Comparison of ENCODE assay signal across 8 mouse cellular contexts in genomic region chr3:95174011-95174592, GRCm38 (mm10). TPM values are rescaled to one million over a fixed set of nuclear protein-coding genes. Genes with fewer than 3 reads are reported as not detected.
DNase-seq lines count a peak whose midpoint lies in the region; ATAC-seq lines count a peak whose summit lies in the region.

No protein-coding gene starts in this region.

- WGBS in forebrain, embryonic 11.5 days = 1% methylated on average over 16 of the region's 16 CpGs
- 6% methylated on average over 16 of the region's 16 CpGs for WGBS in heart, embryonic 16.5 days
- WGBS in liver, embryonic 13.5 days (ENCODE audit: insufficient replicate concordance) = 1% methylated on average over 16 of the region's 16 CpGs
- WGBS in stomach, embryonic 16.5 days = 11% methylated on average over 16 of the region's 16 CpGs

- H3K27ac ChIP-seq in forebrain, embryonic 11.5 days (ENCODE audit: low read depth, low read length) = no peak overlapping the region
- H3K27ac ChIP-seq in heart, embryonic 16.5 days (ENCODE audit: low read length) = no peak overlapping the region
- no peak overlapping the region for H3K27ac ChIP-seq in liver, embryonic 13.5 days
- H3K27ac ChIP-seq in stomach, embryonic 16.5 days (ENCODE audit: low read length) = no peak overlapping the region

- no peaks in the 10 kb centered on the region for H3K9me3 ChIP-seq in forebrain, embryonic 11.5 days (ENCODE audit: control insufficient read depth, low read length)
- no peaks in the 10 kb centered on the region for H3K9me3 ChIP-seq in heart, embryonic 16.5 days (replicated peaks; ENCODE audit: control insufficient read depth, low read length)
- no peaks in the 10 kb centered on the region for H3K9me3 ChIP-seq in liver, embryonic 13.5 days (replicated peaks)
- no peaks in the 10 kb centered on the region for H3K9me3 ChIP-seq in stomach, embryonic 16.5 days (replicated peaks; ENCODE audit: control insufficient read depth, low read length)

- H3K9ac ChIP-seq in forebrain, embryonic 11.5 days (ENCODE audit: low read length) = no peak overlapping the region
- H3K9ac ChIP-seq in heart, embryonic 16.5 days (ENCODE audit: low read length) = no peak overlapping the region; the same call in 1 of the 2 replicates
- H3K9ac ChIP-seq in liver, embryonic 13.5 days = no peak overlapping the region
- H3K9ac ChIP-seq in stomach, embryonic 16.5 days (ENCODE audit: low read length) = no peak overlapping the region

- peaks cover 34% of the 10 kb centered on the region for H3K27me3 ChIP-seq in forebrain, embryonic 11.5 days (ENCODE audit: control insufficient read depth, insufficient read depth, low read length)
- peaks cover 38% of the 10 kb centered on the region for H3K27me3 ChIP-seq in heart, embryonic 16.5 days (ENCODE audit: control insufficient read depth, insufficient read depth, low read length)
- H3K27me3 ChIP-seq in liver, embryonic 13.5 days = peaks cover 79% of the 10 kb centered on the region
- H3K27me3 ChIP-seq in stomach, embryonic 16.5 days (ENCODE audit: control insufficient read depth, insufficient read depth, low read length) = peaks cover 18% of the 10 kb centered on the region

- ATAC-seq in CD4-positive, CD25-positive, alpha-beta regulatory T cell, adult 4 months = peak; percentile 92
- peak; percentile 55 for ATAC-seq in forebrain, embryonic 11.5 days (replicated peaks; ENCODE audit: low FRiP score)
- peak; percentile 46; the same call in 1 of the 2 replicates for ATAC-seq in heart, embryonic 16.5 days (replicated peaks; ENCODE audit: extremely low read depth, insufficient read depth, low FRiP score)
- peak; percentile 22; the same call in 1 of the 2 replicates for ATAC-seq in liver, embryonic 13.5 days (ENCODE audit: low read depth)
- peak; percentile 68; the same call in 1 of the 2 replicates for ATAC-seq in stomach, embryonic 16.5 days (ENCODE audit: insufficient read depth, low FRiP score)

- peaks cover 3% of the 10 kb centered on the region; the same call in 1 of the 2 replicates for H3K36me3 ChIP-seq in forebrain, embryonic 11.5 days (ENCODE audit: control insufficient read depth, insufficient read depth, low read length)
- no peaks in the 10 kb centered on the region for H3K36me3 ChIP-seq in heart, embryonic 16.5 days (ENCODE audit: control insufficient read depth, insufficient read depth)
- no peaks in the 10 kb centered on the region for H3K36me3 ChIP-seq in liver, embryonic 13.5 days
- peaks cover 10% of the 10 kb centered on the region; the same call in 1 of the 2 replicates for H3K36me3 ChIP-seq in stomach, embryonic 16.5 days (ENCODE audit: control insufficient read depth, insufficient read depth, low read length)

- DNase-seq in c-Kit-positive CD71-positive TER-119-negative erythroid progenitor cells, embryonic 14.5 days (ENCODE audit: low read depth) = peak; percentile 73
- DNase-seq in forebrain, embryonic 11.5 days (ENCODE audit: low spot score) = peak; percentile 92
- peak; percentile 90 for DNase-seq in kidney, postnatal 14 days
- peak; percentile 70 for DNase-seq in liver, embryonic 13.5 days
- peak; percentile 88 for DNase-seq in neural tube, embryonic 10.5 days (ENCODE audit: extremely low spot score, low spot score)

- no peak overlapping the region for H3K4me2 ChIP-seq in forebrain, embryonic 11.5 days (ENCODE audit: low read depth, low read length, severe bottlenecking)
- H3K4me2 ChIP-seq in heart, embryonic 16.5 days (ENCODE audit: low read depth, low read length) = peak overlapping the region; percentile 69
- H3K4me2 ChIP-seq in liver, embryonic 13.5 days = peak overlapping the region; percentile 59
- H3K4me2 ChIP-seq in stomach, embryonic 16.5 days (ENCODE audit: low read depth, low read length) = peak overlapping the region; percentile 56

- no peak overlapping the region for H3K4me3 ChIP-seq in forebrain, embryonic 11.5 days (ENCODE audit: low read depth, low read length)
- H3K4me3 ChIP-seq in heart, embryonic 16.5 days (ENCODE audit: low read length) = peak overlapping the region; percentile 51
- peak overlapping the region; percentile 40 for H3K4me3 ChIP-seq in liver, embryonic 13.5 days (replicated peaks)
- peak overlapping the region; percentile 32 for H3K4me3 ChIP-seq in stomach, embryonic 16.5 days (replicated peaks; ENCODE audit: low read length)

- H3K4me1 ChIP-seq in forebrain, embryonic 11.5 days (replicated peaks; ENCODE audit: control insufficient read depth, insufficient read depth, low read length) = peaks cover 7% of the 10 kb centered on the region
- H3K4me1 ChIP-seq in heart, embryonic 16.5 days (ENCODE audit: control insufficient read depth, insufficient read depth, low read length) = peaks cover 3% of the 10 kb centered on the region; the same call in 1 of the 2 replicates
- peaks cover 11% of the 10 kb centered on the region for H3K4me1 ChIP-seq in liver, embryonic 13.5 days (replicated peaks)
- peaks cover 13% of the 10 kb centered on the region; the same call in 1 of the 2 replicates for H3K4me1 ChIP-seq in stomach, embryonic 16.5 days (ENCODE audit: control insufficient read depth, insufficient read depth, low read length)

RNA-seq across cellular contexts. Expression of gene Sema6c, which starts 13.8 kb away (rescaled TPM):
- polyA plus RNA-seq in CD4-positive, CD25-positive, alpha-beta regulatory T cell, adult 4 months (2017; shearing (Covaris generic)) = under 1 TPM in 1 of 2 experiments, not detected in 1; 0.08 TPM
- polyA plus RNA-seq in forebrain, embryonic 11.5 days (2014; fragmentation: Nextera tagmentation; extraction: Ambion mirVana) = 17.6 and 19.9 TPM in 2 replicates
- polyA plus RNA-seq in heart, embryonic 16.5 days (2015; fragmentation: Nextera tagmentation; extraction: Ambion mirVana) = 1.5 and 2.7 TPM in 2 replicates
- polyA plus RNA-seq in liver, embryonic 13.5 days (2015; fragmentation: Nextera tagmentation; extraction: Ambion mirVana) = 0.35 and 0.36 TPM in 2 replicates
- 1.5 and 2.6 TPM in 2 replicates for polyA plus RNA-seq in stomach, embryonic 16.5 days (2015; fragmentation: Nextera tagmentation; extraction: Ambion mirVana)

RNA-seq across cellular contexts. Expression of gene Tnfaip8l2, which starts 31.9 kb away (rescaled TPM):
- polyA plus RNA-seq in CD4-positive, CD25-positive, alpha-beta regulatory T cell, adult 4 months (2017; shearing (Covaris generic)) = 100 to 1,000 TPM; 238 to 312 TPM
- 1.3 and 1.9 TPM in 2 replicates for polyA plus RNA-seq in forebrain, embryonic 11.5 days (2014; fragmentation: Nextera tagmentation; extraction: Ambion mirVana)
- 3.9 and 4.4 TPM in 2 replicates for polyA plus RNA-seq in heart, embryonic 16.5 days (2015; fragmentation: Nextera tagmentation; extraction: Ambion mirVana)
- 5.7 and 6.0 TPM in 2 replicates for polyA plus RNA-seq in liver, embryonic 13.5 days (2015; fragmentation: Nextera tagmentation; extraction: Ambion mirVana)
- 5.4 and 6.5 TPM in 2 replicates for polyA plus RNA-seq in stomach, embryonic 16.5 days (2015; fragmentation: Nextera tagmentation; extraction: Ambion mirVana)

RNA-seq across cellular contexts. Expression of gene Lysmd1, which starts 40.2 kb away (rescaled TPM):
- 10 to 100 TPM; 25.4 to 43.9 TPM for polyA plus RNA-seq in CD4-positive, CD25-positive, alpha-beta regulatory T cell, adult 4 months (2017; shearing (Covaris generic))
- polyA plus RNA-seq in forebrain, embryonic 11.5 days (2014; fragmentation: Nextera tagmentation; extraction: Ambion mirVana) = 11.7 and 12.4 TPM in 2 replicates
- polyA plus RNA-seq in heart, embryonic 16.5 days (2015; fragmentation: Nextera tagmentation; extraction: Ambion mirVana) = 9.7 and 11.3 TPM in 2 replicates
- polyA plus RNA-seq in liver, embryonic 13.5 days (2015; fragmentation: Nextera tagmentation; extraction: Ambion mirVana) = 7.3 and 7.5 TPM in 2 replicates
- 13.7 and 14.5 TPM in 2 replicates for polyA plus RNA-seq in stomach, embryonic 16.5 days (2015; fragmentation: Nextera tagmentation; extraction: Ambion mirVana)

RNA-seq across cellular contexts. Expression of gene Scnm1, which starts 40.3 kb away (rescaled TPM):
- polyA plus RNA-seq in CD4-positive, CD25-positive, alpha-beta regulatory T cell, adult 4 months (2017; shearing (Covaris generic)) = 100 to 1,000 TPM; 110 TPM
- 77.4 and 88.0 TPM in 2 replicates for polyA plus RNA-seq in forebrain, embryonic 11.5 days (2014; fragmentation: Nextera tagmentation; extraction: Ambion mirVana)
- 54.1 and 59.2 TPM in 2 replicates for polyA plus RNA-seq in heart, embryonic 16.5 days (2015; fragmentation: Nextera tagmentation; extraction: Ambion mirVana)
- 33.4 and 33.5 TPM in 2 replicates for polyA plus RNA-seq in liver, embryonic 13.5 days (2015; fragmentation: Nextera tagmentation; extraction: Ambion mirVana)
- 55.8 and 58.2 TPM in 2 replicates for polyA plus RNA-seq in stomach, embryonic 16.5 days (2015; fragmentation: Nextera tagmentation; extraction: Ambion mirVana)

RNA-seq across cellular contexts. Expression of gene Gabpb2, which starts 43.6 kb away (rescaled TPM):
- polyA plus RNA-seq in CD4-positive, CD25-positive, alpha-beta regulatory T cell, adult 4 months (2017; shearing (Covaris generic)) = 10 to 100 TPM; 31.0 to 37.1 TPM
- 8.9 and 10.8 TPM in 2 replicates for polyA plus RNA-seq in forebrain, embryonic 11.5 days (2014; fragmentation: Nextera tagmentation; extraction: Ambion mirVana)
- 6.3 and 6.6 TPM in 2 replicates for polyA plus RNA-seq in heart, embryonic 16.5 days (2015; fragmentation: Nextera tagmentation; extraction: Ambion mirVana)
- polyA plus RNA-seq in liver, embryonic 13.5 days (2015; fragmentation: Nextera tagmentation; extraction: Ambion mirVana) = 6.9 and 7.7 TPM in 2 replicates
- 10.9 and 11.5 TPM in 2 replicates for polyA plus RNA-seq in stomach, embryonic 16.5 days (2015; fragmentation: Nextera tagmentation; extraction: Ambion mirVana)

Comparison
In these comparisons a context has a peak if more than half of its experiments do, and no peak if none do; other contexts are left out.
1. ATAC-seq: peak in every context shown above with its lines; median percentile 92 in CD4-positive, CD25-positive, alpha-beta regulatory T cell, adult 4 months; 68 in stomach, embryonic 16.5 days; 55 in forebrain, embryonic 11.5 days; 46 in heart, embryonic 16.5 days; 22 in liver, embryonic 13.5 days.
2. RNA of gene Tnfaip8l2, which starts 31.9 kb away (polyA plus RNA-seq): 238 to 312 TPM in CD4-positive, CD25-positive, alpha-beta regulatory T cell, adult 4 months; 5.4 to 6.5 TPM in stomach, embryonic 16.5 days, 5.7 to 6.0 TPM in liver, embryonic 13.5 days, 3.9 to 4.4 TPM in heart, embryonic 16.5 days and 1.3 to 1.9 TPM in forebrain, embryonic 11.5 days; every median in the first group is over 10 times any median in the second.
3. Peak in every context shown above with its lines, with median percentiles within 50 percentile points of each other: DNase-seq.